Mouse (Mus musculus) hindbrain, embryonic 11.5 days (tissue): ENCODE results near the gene Hsd17b7. TPM values are rescaled to one million over a fixed set of nuclear protein-coding genes. Genes with fewer than 3 reads are reported as not detected.

Experiments used
- ATAC-seq: fragments of 200-750 bp; cut with Nextera tagmentation; 2 replicates; pipeline ENCODE4 v1.8.0; 2017; ENCODE audit warnings: mild to moderate bottlenecking, moderate TSS enrichment, moderate library complexity; ENCODE audit not compliant: low FRiP score
- DNase-seq: peaks from one replicate; pipeline ENCODE4 v3.0.0-alpha.2; 2015; ENCODE audit warnings: low spot score
- H3K27ac ChIP-seq: fragments of 300-500 bp; sonication (generic); 2 replicates; pipeline ENCODE4 v1.5.1; 2014; ENCODE audit warnings: mild to moderate bottlenecking, low read depth, low read length
- H3K27me3 ChIP-seq: fragments of 300-500 bp; sonication (generic); 2 replicates; pipeline ENCODE4 v1.6.1; 2014; ENCODE audit warnings: mild to moderate bottlenecking, low read length, moderate library complexity, mixed read lengths; ENCODE audit not compliant: control insufficient read depth, insufficient read depth
- H3K36me3 ChIP-seq: fragments of 300-500 bp; sonication (generic); 2 replicates; pipeline ENCODE4 v1.6.1; 2014; ENCODE audit warnings: mild to moderate bottlenecking, low read length, moderate library complexity, mixed read lengths; ENCODE audit not compliant: control insufficient read depth, insufficient read depth
- H3K4me1 ChIP-seq: fragments of 300-500 bp; sonication (generic); replicated peaks from 2 replicates; pipeline ENCODE4 v1.6.1; 2014; ENCODE audit warnings: low read length, mixed read lengths; ENCODE audit not compliant: control insufficient read depth, insufficient read depth
- H3K4me2 ChIP-seq: fragments of 300-500 bp; sonication (generic); replicated peaks from 2 replicates; pipeline ENCODE4 v1.6.1; 2014; ENCODE audit warnings: mild to moderate bottlenecking, low read depth, low read length
- H3K4me3 ChIP-seq: fragments of 300-500 bp; sonication (generic); 2 replicates; pipeline ENCODE4 v1.5.1; 2014; ENCODE audit warnings: low read depth, low read length
- H3K9ac ChIP-seq: fragments of 300-500 bp; sonication (generic); 2 replicates; pipeline ENCODE4 v1.6.1; 2014; ENCODE audit warnings: low read depth, low read length
- H3K9me3 ChIP-seq: fragments of 300-500 bp; sonication (generic); 2 replicates; pipeline ENCODE4 v1.6.1; 2016; ENCODE audit warnings: low read length; ENCODE audit not compliant: control insufficient read depth
- WGBS: fragments of 180-500 bp; shearing (Covaris S2); extraction: QIAGEN DNeasy Blood & Tissue Kit; methylation state at CpG from one replicate; pipeline ENCODE4 v1.1.7; 2014; 5-methylcytosine and 5-hydroxymethylcytosine counted together
- polyA plus RNA-seq: library from polyadenylated mRNA; unstranded; fragments of >200 nt; fragmentation: Nextera tagmentation; extraction: Ambion mirVana; gene quantifications from 2 replicates; pipeline ENCODE4 v1.2.1, GENCODE M21; 2014

Gene Hsd17b7
- polyA plus RNA-seq, 1 experiment from 2014 or later: 27.6 TPM

GRCm38 (mm10) chr1:169986166-169986565 lies 17.1 kb upstream of the Hsd17b7 start:
- Histone ChIP-seq H3K4me2 (no peak overlapping the region), H3K9me3 (no peaks in the 10 kb centered on the region), H3K27me3 (no peaks in the 10 kb centered on the region), H3K4me1 (no peaks in the 10 kb centered on the region), H3K27ac (no peak overlapping the region), H3K36me3 (no peaks in the 10 kb centered on the region), H3K4me3 (no peak overlapping the region), H3K9ac (no peak overlapping the region)
- ATAC-seq (no peak), DNase-seq (no peak)
- WGBS: 63% methylated on average over 1 of the region's 1 CpGs

GRCm38 (mm10) chr1:169977621-169978020 lies 8.6 kb upstream of the Hsd17b7 start:
- H3K27me3 ChIP-seq: no peaks in the 10 kb centered on the region
- H3K4me2 ChIP-seq: no peak overlapping the region
- DNase-seq (no peak), ATAC-seq (no peak)
- WGBS: 90% methylated on average over 4 of the region's 4 CpGs
- H3K4me3 ChIP-seq: no peak overlapping the region
- H3K27ac ChIP-seq: no peak overlapping the region
- no peaks in the 10 kb centered on the region for H3K4me1 ChIP-seq
- H3K9me3 ChIP-seq: no peaks in the 10 kb centered on the region
- no peak overlapping the region for H3K9ac ChIP-seq
- no peaks in the 10 kb centered on the region for H3K36me3 ChIP-seq

- 90% methylated on average over 2 of the region's 2 CpGs for WGBS
- Histone ChIP-seq H3K4me2 (no peak overlapping the region), H3K9me3 (no peaks in the 10 kb centered on the region), H3K4me1 (0 out of 2 replicates have a peak, but pooled peaks cover 3% of the 10 kb centered on the region), H3K9ac (no peak overlapping the region), H3K4me3 (no peak overlapping the region), H3K27ac (no peak overlapping the region), H3K36me3 (no peaks in the 10 kb centered on the region), H3K27me3 (no peaks in the 10 kb centered on the region)
- no peak for ATAC-seq
- no peak for DNase-seq
Measured at GRCm38 (mm10) chr1:169971998-169972397, 3.0 kb upstream of the Hsd17b7 start.

GRCm38 (mm10) chr1:169970936-169971335 lies 1.9 kb upstream of the Hsd17b7 start:
- ATAC-seq: no peak
- Histone ChIP-seq H3K4me1 (0 out of 2 replicates have a peak, but pooled peaks cover 3% of the 10 kb centered on the region), H3K4me3 (no peak overlapping the region), H3K27ac (no peak overlapping the region), H3K9me3 (no peaks in the 10 kb centered on the region), H3K27me3 (no peaks in the 10 kb centered on the region), H3K4me2 (no peak overlapping the region), H3K9ac (no peak overlapping the region), H3K36me3 (no peaks in the 10 kb centered on the region)
- 93% methylated on average over 4 of the region's 4 CpGs for WGBS
- DNase-seq: no peak

GRCm38 (mm10) chr1:169969516-169969886 lies 460 bp upstream of the Hsd17b7 start:
- no peaks in the 10 kb centered on the region for H3K9me3 ChIP-seq
- peak overlapping the region; percentile 43 for H3K27ac ChIP-seq
- peak overlapping the region; percentile 54 for H3K9ac ChIP-seq
- H3K4me2 ChIP-seq: peak overlapping the region; percentile 28
- no peaks in the 10 kb centered on the region for H3K27me3 ChIP-seq
- ATAC-seq: peak; percentile 71
- peak overlapping the region; percentile 64 for H3K4me3 ChIP-seq
- no peaks in the 10 kb centered on the region for H3K36me3 ChIP-seq
- no peak for DNase-seq
- 0 out of 2 replicates have a peak, but pooled peaks cover 3% of the 10 kb centered on the region for H3K4me1 ChIP-seq
- 3% methylated on average over 8 of the region's 9 CpGs for WGBS

DNA sequence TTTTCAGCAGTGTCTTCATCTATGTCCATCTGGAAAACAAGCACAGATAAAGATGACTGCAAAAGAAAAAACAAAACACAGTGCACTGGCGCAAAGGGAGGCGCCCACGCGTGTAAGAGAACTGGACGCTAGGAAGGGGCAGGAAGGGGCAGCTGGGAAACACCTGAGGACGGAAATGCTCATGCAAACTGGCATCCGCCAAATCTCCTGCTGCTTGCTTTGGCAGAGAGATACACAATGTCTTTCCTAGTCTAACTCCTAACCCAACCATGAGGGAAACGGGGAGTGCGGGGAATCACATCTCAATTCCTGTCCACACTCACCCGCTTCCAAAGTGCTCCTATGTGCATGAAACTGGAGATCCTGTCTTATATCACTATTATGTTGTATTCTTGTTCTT lies 15.9 kb downstream of the Hsd17b7 start:
- ATAC-seq (no peak), DNase-seq (no peak)
- Histone ChIP-seq H3K9ac (no peak overlapping the region), H3K4me1 (no peaks in the 10 kb centered on the region), H3K4me2 (no peak overlapping the region), H3K27me3 (no peaks in the 10 kb centered on the region), H3K27ac (no peak overlapping the region), H3K36me3 (peaks cover 11% of the 10 kb centered on the region), H3K4me3 (no peak overlapping the region), H3K9me3 (no peaks in the 10 kb centered on the region)
- WGBS: 95% methylated on average over 10 of the region's 10 CpGs

GRCm38 (mm10) chr1:169952636-169953035 lies 16.4 kb downstream of the Hsd17b7 start:
- no peak overlapping the region for H3K27ac ChIP-seq
- no peaks in the 10 kb centered on the region for H3K4me1 ChIP-seq
- no peaks in the 10 kb centered on the region for H3K27me3 ChIP-seq
- peaks cover 11% of the 10 kb centered on the region for H3K36me3 ChIP-seq
- no peaks in the 10 kb centered on the region for H3K9me3 ChIP-seq
- H3K9ac ChIP-seq: no peak overlapping the region
- no peak overlapping the region for H3K4me2 ChIP-seq
- H3K4me3 ChIP-seq: no peak overlapping the region
- no peak for DNase-seq
- 95% methylated on average over 10 of the region's 10 CpGs for whole genome bisulfite sequencing
- no peak for ATAC-seq

GRCm38 (mm10) chr1:169951561-169951960 lies 17.5 kb downstream of the Hsd17b7 start:
- 87% methylated on average over 6 of the region's 6 CpGs for WGBS
- Histone ChIP-seq H3K4me1 (no peaks in the 10 kb centered on the region), H3K4me3 (no peak overlapping the region), H3K36me3 (peaks cover 11% of the 10 kb centered on the region), H3K27me3 (no peaks in the 10 kb centered on the region), H3K9me3 (no peaks in the 10 kb centered on the region), H3K27ac (no peak overlapping the region), H3K4me2 (no peak overlapping the region), H3K9ac (no peak overlapping the region)
- no peak for ATAC-seq
- DNase-seq: no peak

GRCm38 (mm10) chr1:169950651-169951050 lies 18.4 kb downstream of the Hsd17b7 start:
- no peak for ATAC-seq
- 89% methylated on average over 4 of the region's 4 CpGs for WGBS

More at GRCm38 (mm10) chr1:169950651-169951050, 18.4 kb downstream of the Hsd17b7 start:
- no peak overlapping the region for H3K4me2 ChIP-seq
- H3K4me3 ChIP-seq: no peak overlapping the region
- H3K27ac ChIP-seq: no peak overlapping the region
- no peaks in the 10 kb centered on the region for H3K27me3 ChIP-seq
- no peaks in the 10 kb centered on the region for H3K4me1 ChIP-seq
- no peak overlapping the region for H3K9ac ChIP-seq
- peaks cover 11% of the 10 kb centered on the region for H3K36me3 ChIP-seq
- H3K9me3 ChIP-seq: no peaks in the 10 kb centered on the region
- DNase-seq: no peak
